Mouse (Mus musculus) lung, postnatal 0 days (tissue): ENCODE data around the gene Aco2.

Source experiments
- CTCF ChIP-seq: IDR thresholded peaks from 2 replicates; pipeline ENCODE4 v1.5.1; 2016; ENCODE audit warnings: antibody characterized with exemption, mild to moderate bottlenecking
- EP300 ChIP-seq: IDR thresholded peaks from 2 replicates; pipeline ENCODE4 v1.6.1; 2016; ENCODE audit warnings: antibody characterized with exemption, mild to moderate bottlenecking, control low read depth

- TF ChIP-seq CTCF (no peak), EP300 (no peak)
Observed at GRCm38 (mm10) chr15:81845724-81846123, 26.4 kb upstream of the Aco2 start.
